Mouse (Mus musculus) adrenal gland, adult 8-10 months (tissue): ENCODE data around the gene Thbs3. TPM values are rescaled to one million over a fixed set of nuclear protein-coding genes. Genes with fewer than 3 reads are reported as not detected.
A peak's percentile ranks its signal among the peaks of the same experiment; 100 is the strongest.
"Not testable (repeated sequence)": the region's sequence is repeated elsewhere in the genome, so short reads cannot be mapped to it uniquely, and the experiment has no call there.

ENCODE experiments used
- DNase-seq: peaks from one replicate; pipeline ENCODE4 v3.0.0; 2022
- total RNA-seq, 4 experiments: library from RNA; stranded (reverse); gene quantifications; 2 replicates each; pipeline ENCODE4 v1.2.4; 2022

Gene Thbs3
- total RNA-seq, 4 experiments from 2014 or later = 4.1 to 8.6 (median 7.8) TPM

DNA sequence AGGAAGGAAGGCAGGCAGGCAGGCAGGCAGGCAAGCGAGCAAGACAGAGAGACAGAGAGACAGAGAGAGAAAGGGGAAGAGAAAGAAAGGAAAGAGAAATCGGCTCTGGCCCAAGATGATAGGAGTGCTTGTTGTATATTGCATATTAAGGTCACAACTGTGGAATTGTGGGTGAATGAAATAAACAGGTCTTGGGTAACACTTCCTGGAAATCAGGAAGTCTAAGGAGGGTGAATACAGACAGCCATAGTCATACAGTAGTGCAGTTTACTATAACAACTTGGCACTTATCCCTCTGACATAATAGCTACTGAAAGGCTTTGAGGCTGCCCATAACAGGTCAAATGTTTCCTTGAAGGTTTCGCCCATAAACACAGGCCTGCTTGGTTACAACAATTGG, 15.1 kb upstream of the Thbs3 start:
- no peak for DNase-seq

DNA sequence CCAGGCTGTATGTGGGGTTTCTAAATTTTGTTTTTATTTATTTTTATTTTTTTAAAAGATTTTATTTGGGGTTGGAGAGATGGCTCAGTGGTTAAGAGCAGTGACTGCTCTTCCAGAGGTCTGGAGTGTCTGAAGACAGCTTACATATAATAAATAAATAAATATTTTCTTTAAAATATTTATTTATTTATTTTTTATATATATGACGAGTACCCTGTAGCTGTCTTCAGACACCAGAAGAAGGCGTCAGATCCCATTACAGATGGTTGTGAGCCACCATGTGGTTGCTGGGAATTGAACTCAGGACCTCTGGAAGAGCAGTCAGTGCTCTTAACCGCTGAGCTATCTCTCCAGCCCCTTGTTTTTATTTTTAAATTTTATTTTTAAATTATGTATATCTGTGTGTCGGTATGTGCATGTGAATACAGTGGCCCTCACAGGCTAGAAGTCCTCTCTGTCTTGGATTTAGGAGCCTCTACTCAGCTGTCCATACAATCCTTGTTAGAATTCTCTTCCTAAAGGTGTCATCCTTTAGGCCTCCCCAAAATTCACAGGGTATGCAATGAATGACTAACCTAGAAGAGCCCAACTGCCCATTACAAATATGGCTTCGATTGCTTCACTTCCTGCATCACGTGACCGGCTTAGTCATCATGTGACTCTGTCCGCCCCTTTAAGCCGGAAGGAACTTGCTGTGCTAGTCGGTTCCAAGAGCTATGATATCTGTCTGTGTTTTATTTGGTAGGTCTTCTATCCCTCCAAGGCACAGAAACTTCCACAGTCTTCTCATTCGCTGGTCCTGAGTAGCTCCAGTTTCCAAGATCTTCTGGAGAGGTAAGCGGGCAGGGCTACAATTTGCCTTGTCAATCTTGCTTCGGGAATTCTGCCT, 12.5 kb upstream of the Thbs3 start, which contains the start of gene Gba:
Gba (plus strand) TSS at position 676 of the 889 bp plus-strand sequence.
- DNase-seq = peak; percentile 77

DNA sequence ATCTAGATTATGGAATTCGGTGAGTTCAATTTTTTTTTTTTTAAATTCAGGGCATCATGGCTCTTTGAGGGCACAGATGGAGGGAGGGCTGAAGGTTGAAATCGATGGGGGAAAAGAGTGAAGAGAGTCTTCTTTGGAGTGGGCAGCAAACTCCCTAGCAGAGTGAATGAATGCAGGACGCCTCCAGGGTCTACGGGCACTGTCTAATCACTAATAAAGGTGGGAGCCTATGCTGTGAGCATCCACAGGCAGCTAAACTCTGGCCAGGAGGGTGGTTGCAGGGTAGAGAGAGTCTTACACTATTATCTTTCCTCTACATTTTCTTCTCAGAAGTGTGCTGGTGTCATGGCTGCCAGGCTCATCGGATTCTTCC, 11.9 kb upstream of the Thbs3 start:
- no peak for DNase-seq

DNA sequence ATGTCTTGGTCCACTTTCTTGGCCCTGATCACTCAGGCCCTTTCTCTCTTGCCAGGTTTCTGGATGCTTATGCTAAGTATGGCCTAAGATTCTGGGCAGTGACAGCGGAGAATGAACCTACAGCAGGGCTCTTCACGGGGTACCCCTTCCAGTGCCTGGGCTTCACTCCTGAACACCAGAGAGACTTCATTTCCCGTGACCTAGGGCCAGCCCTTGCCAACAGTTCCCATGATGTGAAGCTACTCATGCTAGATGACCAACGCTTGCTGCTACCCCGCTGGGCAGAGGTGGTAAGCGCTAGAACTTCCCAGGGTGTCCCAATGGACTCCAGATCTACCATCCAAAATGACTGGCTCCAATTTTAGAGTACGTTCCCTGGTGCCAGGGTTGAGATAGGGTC, 8.9 kb upstream of the Thbs3 start:
- no peak for DNase-seq

DNA sequence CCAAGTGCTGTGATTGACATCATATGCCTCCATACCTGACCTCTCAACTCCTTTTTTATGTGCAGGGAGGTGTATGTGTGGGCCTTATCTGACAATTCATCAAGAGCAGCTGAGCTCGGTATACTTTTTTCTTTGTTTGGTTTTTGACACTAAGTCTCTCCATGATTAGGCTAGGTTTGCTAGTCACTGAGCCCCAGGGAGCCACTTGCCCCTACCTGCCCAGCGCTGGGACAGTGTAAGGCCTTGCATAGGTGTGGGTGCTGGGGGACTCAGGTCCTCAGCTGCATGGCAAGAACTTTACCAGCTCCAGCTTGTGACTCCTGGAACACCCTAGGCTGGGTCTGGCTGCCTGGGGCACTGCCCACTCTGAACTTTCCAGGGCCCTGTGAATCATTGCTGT, 8.3 kb upstream of the Thbs3 start:
- DNase-seq = no peak

DNA sequence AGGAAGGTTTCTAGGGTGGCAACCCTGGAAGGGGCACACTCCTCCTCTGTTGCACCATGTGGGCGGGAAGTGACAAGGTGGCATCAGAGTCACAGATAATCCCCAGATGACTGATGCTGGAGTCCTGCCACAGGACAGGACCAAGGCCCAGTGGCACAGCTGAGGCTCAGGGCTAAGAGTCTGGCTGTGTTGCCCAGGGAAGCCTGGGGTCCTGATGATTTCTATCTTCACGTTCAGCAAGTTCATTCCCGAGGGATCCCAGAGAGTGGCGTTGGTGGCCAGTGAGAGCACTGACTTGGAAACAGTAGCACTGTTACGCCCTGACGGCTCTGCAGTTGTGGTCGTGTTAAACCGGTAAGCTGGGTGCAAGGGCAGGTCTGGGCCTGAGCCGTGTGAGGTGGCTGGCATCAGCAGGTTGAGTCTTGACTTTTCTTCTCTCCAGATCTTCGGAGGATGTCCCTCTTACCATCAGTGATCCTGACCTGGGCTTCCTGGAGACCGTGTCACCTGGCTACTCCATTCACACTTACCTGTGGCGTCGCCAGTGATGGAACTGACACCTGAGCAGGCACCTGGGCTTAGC, 6.8 kb upstream of the Thbs3 start:
- DNase-seq = no peak

DNA sequence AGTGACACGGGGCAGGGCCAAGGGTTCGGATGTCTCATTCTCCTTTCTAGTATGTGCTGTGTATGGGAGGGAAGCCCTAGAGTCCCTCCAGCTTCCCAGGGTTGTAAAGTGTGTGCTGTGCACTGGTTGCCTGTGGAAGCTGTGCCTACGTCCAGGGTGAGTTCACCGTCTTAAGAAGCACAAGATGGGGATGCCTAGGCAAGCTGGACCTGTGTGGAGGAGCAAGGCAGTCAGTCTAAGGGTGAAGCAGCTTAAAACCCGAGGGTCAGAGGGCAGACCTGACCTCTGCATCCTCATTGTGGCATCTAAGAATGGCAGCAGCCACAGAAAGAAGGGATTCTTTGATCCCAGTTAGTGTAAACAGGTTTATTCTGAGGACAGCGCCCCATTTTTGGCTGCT, 6.2 kb upstream of the Thbs3 start:
- no peak for DNase-seq

DNA sequence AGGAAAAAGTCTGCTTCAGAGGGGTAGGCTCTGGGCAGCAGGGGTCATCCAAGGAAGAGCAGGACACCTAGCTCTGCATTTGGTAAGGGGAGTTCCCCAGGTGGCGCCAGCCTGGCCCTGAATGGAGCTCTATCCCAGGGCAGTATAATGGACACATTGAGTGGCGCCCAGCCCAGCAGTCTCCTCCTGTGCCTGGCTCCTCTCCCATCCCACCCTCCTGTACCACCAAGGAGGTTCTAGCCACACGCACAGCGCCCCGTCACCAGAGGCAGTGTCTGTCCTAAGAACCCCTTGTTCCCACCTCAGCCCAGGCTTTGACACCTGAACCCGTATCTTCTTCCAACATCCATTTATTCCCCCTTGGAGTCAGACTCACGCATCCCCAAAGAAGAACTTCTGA, 5.2 kb upstream of the Thbs3 start:
- DNase-seq = no peak

DNA sequence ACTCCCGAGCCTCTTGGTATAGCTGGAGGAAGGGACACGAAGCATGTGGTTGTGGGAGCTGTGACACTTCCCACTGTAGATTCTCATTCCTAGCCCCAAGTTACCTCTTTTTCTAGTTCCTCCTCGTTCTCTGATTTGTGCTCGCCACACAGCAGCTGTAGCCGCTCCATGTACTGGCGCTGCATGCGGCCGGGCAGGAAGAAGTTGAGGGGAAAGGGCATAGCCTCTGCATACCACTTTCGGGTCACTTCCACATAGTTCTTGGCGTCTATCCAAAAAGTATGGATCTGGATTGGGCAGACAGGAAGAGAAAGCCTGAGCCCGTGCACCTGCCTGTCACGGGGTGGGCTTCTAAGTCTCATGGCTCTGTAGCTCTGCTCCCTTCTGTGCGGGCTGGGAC, 4.8 kb upstream of the Thbs3 start:
- no peak for DNase-seq

DNA sequence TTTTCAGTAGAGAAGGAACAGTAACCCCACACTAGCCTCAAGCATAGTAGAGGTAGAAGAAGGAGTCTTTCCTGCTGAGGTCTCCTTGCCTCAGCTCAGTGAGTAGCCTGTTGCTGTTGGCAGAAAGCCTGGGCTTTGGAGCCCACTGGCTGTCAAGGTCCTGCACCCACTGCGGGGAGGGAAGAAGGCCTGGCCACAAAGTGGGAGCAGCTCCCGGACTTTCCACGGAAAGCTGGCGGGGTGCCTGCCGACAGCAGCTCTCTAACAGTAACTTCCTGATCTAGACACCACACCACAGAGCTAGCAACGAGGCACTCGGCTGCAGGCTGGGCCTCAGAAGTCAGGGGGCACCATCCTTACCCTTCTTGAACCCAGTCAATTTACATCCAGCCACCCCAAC, 4.2 kb upstream of the Thbs3 start:
- DNase-seq = no peak

DNA sequence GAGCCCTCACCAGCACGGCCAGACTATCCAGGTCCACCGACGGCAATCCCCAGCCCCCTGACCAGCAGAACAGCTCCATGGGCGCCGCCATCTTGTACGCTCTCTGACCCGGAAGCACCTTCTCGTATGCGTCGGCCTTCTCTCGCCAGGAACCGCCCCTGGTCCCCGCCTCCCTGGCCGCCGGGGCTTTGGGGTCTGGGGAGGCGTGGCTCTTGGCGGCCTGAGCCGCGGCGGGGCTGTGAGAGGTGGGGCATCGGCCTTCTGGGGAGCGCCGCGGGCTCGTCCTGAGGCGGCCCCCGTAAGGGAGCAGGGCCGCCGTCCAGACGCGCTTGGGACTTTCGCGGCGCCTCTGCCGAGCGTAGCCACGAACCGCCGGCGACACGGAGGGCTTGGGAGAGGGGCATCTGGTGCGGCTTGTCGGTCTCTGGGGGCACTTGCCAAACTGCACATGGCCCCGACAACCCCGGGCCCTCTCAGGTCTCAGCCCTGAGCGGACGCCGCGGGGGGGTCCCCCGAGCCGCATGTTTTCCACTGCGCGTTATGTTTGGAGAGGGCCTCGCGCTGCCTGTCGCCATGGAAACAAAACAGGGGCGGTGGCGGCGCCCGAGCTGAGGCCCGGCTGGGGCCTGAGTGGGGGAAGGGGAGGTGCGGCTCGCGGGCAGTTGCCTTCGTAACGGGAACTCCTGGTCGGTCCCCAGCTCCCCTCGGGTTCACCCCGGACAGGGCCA, 1.0 kb upstream of the Thbs3 start:
- DNase-seq = peak; percentile 90

DNA sequence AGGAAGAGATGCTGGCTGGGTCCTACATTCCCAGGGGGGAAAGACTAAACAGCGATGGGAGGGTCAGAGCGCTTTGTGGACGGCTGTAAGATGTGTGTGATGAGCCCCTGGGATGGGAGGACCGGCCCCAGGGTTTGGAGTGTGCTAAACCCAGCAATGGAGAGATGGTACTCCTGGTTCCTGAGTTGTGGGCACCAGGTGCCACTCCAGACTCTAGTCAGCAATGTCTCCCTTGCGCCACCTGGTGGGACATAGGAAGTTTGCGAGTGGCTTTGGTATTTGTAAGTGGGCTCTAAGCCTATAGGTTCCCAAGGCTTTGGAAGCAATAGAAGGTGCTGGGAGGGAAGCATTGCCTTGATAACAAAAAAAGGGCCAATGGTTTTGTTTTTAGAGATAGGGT, 873 bp downstream of the Thbs3 start:
- peak; percentile 51 for DNase-seq

DNA sequence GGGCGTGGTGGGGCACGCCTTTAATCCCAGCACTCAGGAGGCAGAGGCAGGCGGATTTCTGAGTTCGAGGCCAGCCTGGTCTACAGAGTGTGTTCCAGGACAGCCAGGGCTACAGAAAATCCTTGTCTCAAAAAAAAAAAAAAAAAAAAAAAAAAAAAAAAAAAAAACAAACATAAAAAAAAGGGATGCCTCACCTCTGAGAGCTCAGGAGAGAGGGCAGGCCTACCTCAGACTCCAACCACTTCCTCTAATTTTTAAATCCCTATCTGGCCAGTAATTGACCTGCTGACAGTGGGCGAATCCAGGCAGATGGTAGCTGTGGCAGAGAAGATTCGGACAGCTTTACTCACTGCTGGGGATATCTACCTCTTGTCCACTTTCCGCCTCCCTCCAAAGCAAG, 1.4 kb downstream of the Thbs3 start:
- DNase-seq = not testable (repeated sequence)

DNA sequence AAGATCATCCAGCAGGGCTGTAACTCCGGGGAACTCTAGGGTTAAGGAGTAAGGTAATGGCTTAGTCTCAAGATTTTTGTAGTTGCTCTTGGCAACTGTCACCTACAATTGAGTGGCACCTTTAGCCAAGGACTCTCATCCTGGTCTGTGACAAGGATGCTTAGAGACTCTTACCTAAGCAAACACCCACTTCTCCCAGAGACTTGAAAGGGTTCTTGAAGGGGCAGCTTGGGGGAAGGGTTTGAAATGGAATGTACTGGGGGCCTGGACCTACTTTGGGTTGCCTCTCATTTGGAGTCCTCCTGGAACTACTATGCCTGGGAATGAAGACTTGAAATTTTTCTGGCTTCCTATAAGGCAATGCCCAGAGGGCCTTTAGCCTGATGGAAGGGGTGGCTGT, 3.3 kb downstream of the Thbs3 start:
- no peak for DNase-seq

DNA sequence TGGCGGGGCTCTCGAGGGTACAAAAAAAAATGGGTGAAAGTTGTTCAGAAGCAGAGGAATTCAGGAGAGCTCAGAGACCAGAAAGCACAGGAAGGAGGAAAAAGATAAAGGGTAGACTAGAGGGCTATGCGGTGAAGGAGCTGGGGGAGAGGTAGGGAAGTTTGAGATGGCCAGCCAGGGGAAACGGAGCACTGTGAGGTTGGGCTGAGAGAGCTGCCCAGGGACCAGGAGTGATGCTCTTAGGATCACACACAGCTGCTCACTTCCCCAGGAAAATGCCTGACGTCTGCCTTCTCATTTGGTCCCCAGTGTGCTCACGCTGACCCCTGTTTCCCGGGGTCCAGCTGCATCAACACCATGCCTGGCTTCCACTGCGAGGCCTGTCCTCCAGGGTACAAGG, 4.6 kb downstream of the Thbs3 start:
- no peak for DNase-seq

DNA sequence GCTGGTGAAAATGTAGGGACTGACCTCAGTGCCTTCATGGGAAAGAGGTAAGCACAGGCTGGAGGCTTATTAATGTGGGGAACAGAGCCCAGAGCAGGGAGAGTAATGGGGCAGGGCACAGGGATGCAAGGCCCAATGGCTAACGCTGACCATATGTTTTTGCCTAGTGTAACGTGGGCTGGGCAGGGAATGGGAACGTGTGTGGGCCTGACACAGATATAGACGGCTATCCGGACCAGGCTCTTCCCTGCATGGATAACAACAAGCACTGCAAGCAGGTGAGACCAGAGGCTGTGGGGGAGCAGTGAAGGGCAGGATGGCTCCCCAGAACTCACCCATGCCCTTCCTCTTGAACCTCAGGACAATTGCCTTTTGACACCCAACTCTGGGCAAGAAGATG, 6.2 kb downstream of the Thbs3 start:
- no peak for DNase-seq

DNA sequence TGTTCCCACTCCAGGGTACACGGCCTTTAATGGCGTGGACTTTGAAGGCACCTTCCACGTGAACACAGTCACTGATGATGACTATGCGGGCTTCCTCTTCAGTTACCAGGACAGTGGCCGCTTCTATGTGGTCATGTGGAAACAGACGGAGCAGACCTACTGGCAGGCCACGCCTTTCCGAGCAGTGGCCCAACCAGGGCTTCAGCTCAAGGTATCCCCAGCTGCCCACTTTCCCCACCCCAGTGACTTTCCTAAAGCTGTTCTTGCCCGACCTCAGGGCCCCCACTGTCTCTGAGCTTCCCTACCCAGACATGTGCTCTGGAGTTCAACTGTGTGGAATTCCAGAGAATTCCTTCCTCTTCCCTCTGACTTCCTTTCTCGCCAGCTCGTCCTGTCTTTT, 9.8 kb downstream of the Thbs3 start:
- DNase-seq = no peak

DNA sequence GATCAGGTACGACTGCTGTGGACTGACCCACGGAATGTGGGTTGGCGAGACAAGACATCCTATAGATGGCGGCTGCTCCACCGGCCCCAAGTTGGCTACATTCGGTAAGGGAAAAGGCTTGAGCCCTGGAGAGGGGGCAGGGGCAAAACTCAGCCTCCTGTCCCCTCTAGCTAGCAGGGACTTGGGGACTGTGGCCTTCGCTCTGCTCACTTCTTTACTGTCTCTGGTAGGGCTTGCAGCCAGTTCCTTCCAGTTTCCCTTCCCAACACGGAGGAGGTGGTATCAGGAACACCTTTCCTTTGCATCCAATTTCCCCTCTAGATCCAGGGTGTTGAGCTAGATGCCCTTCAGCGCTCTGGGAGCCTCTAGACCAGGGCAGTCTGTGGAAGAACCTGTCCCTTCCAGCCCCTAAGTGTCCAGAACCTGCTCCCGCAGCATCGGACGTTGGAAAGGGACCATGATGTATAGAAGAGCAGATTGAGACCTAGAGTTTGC, 10.4 kb downstream of the Thbs3 start:
- no peak for DNase-seq

DNA sequence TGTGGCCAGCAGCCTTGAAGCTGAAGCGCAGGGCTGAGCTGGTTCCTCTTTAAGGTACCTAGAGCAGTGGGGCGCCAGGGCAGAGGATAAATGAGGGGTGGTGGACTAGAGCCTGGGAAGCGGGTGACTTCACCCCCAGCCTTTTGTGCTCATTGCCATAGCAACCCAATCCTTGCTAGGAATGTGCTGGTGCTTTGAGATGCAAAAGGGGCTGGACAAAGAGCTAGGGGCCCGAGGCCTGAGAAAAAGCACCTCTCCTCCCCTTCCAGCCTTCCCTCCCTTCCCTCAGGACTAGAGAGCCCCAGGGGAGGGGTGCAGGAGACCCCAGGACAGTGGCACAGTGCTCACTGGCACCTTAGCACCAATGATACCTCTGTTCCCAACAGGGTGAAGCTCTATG, 10.9 kb downstream of the Thbs3 start:
- no peak for DNase-seq

DNA sequence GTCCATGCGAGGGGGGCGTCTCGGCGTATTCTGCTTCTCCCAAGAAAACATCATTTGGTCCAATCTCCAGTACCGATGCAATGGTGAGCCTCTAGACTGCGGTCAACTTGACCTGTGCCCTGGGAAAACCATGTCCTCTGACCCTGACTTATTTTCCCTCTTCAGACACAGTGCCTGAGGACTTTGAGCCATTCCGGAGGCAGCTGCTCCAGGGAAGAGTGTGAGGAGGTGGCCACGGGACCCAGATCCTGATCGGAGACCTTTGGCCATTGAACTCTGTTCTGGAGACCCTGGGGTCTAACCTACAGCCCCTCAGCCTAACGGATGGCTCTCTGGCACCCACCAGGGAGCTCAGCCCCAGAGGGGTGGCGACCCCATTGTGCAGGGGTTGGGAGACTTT, 11.4 kb downstream of the Thbs3 start:
- DNase-seq = no peak

DNA sequence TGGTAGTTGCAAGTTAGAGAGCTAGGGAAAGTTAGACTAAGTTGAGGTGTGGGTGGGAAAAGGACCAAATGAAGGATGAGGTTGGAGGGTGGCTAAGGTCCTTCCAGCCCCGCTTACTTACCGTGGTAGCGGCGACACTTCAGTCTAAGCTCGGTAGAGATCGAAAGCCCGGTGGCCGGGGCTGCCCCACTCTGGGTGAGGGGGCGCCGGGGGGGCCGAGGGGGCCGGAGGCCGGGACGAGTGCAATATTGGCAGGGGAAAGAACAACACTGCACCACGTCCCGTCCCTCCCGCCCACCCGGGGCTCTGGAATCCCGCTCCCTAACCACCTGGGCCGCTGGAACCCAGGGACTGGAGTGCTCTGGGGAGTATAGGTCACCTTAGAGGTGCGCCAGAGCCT, 11.9 kb downstream of the Thbs3 start, which contains the start of gene Mtx1:
Mtx1 (minus strand) TSS at position 189 of the 400 bp plus-strand sequence.
- DNase-seq = no peak

DNA sequence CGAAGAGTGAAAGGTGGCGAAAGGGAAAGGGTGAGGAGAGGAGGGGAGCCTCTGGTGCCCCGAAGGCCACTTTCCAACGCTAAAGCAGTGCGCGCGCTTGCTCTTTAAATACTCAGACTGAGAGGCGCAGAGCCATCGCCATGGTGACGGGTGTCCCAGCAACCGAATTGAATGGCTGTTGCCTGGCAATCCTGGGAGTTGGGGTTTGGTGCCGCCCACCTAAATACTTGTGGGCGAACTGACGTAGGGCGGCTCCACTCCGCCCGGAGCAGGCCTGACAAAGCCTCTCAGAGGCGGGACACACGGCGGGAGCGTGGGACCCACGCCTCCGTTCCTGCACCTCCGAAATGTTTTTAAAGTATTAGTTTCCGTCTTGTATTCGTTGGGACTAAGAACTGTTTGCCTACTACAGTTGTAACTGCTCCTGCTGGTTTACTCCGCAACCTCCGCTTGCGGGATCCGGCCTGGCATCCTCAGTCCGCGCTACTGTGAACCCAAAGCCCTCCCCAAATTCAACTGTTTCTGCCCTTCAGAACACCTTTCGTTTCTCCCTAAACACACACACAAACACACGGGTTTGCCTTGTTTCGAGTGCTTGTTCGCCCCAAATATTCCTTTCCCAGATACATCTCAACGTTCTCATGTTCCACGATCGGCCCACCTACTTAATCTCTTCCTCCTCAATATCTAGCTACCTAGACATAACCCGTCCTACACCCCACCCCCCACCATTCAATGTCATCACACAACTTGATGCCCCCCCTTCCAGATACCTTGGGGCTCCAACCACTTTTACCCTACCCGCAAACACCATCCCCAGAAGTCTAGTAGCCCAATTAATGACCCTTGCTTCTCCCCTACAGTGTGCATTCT, 12.6 kb downstream of the Thbs3 start:
- DNase-seq = peak; percentile 85
